Mouse (Mus musculus): ENCODE measurements at regions not wholly inside any gene's neighbourhood (a gene's known extent, or its start where the extent isn't known, plus 50 kb on each side); places are given as distances from the start of the nearest gene placed in this dataset.

- intact Hi-C loops (cut with DNase I) = no loop called here
These were observed 94.8 kb downstream of the Rbm46 start for GRCm38 (mm10) chr3:82781464-82781863.

DNA sequence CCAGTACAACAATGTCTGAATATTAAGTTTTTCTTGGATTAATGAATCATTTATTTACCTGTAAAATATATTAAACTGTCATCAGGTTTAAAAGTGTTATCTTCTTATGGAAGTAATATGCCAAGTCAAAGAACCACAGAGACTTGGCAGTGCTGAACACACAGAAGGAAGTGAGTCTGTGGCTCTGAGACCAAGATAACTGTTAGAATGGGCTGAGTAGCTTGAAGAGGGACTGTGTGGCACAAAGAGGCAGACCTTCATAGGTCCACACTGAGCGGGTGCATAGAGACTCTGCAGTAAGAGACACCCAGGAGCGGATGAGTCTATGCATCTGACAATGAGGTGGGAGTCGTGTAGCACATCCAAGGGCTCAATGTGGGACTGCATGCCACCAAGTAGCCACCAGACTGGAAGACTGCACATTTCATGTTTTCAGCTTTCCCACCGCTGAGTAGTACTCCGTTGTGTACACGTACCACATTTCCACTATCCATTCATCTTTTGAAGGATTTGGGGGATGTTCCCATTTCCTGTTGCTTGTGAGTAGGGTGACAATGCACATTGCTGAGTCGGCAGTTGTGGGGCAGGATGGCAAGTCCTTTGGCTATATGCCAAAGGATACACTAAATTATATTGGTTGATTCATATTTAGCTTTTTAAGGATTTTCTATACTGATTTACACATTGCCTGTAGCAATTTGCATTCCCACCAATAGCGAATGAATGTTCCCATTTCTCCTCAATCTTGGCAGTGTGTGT is 105.6 kb downstream of the Rbm46 start:
- Histone ChIP-seq H3K27ac (no peak overlapping the region), H3K4me3 (no peak overlapping the region)
- TF ChIP-seq CTCF (IDR thresholded peaks at IDR 0.05) = no peak
- intact Hi-C loops (cut with DNase I) = no loop called here
- no peak for DNase-seq

More at GRCm38 (mm10) chr3:82781464-82781863, 94.8 kb downstream of the Rbm46 start:
- Histone ChIP-seq H3K27ac (no peak overlapping the region), H3K4me3 (no peak overlapping the region)
- no peak for DNase-seq
- no peak for TF ChIP-seq CTCF (IDR thresholded peaks at IDR 0.05)

GRCm38 (mm10) chr3:82767484-82767883 is 108.8 kb downstream of the Rbm46 start:
- DNase-seq = no peak
- TF ChIP-seq CTCF (IDR thresholded peaks at IDR 0.05) = no peak
- Histone ChIP-seq H3K4me3 (no peak overlapping the region), H3K27ac (no peak overlapping the region)
- intact Hi-C loops (cut with DNase I) = no loop called here

- intact Hi-C loops (cut with DNase I) = no loop called here
These were observed 116.3 kb downstream of the Rbm46 start for GRCm38 (mm10) chr3:82759946-82760345.

DNA sequence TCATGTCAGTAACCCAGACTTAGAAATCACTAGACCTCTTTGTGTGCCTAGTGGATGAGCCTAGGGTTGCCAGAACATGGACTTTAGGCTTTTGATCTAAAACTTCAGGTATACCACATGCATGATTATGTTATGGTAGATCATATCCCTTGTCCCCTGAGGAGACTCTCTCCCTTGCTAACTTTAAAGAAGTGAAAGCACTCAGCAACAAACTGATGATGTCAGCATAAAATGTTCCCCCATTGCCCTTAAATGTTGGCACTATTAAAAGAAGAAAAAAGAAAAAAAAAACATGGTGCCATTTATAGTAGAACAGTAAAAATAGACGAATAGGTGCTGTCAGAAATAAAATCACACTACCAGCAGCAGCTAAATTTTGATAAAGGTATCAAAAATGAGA is 117.3 kb downstream of the Rbm46 start:
- Histone ChIP-seq H3K27ac (no peak overlapping the region), H3K4me3 (no peak overlapping the region)
- no peak for TF ChIP-seq CTCF (IDR thresholded peaks at IDR 0.05)
- intact Hi-C loops (cut with DNase I) = no loop called here
- DNase-seq = no peak

More at GRCm38 (mm10) chr3:82759946-82760345, 116.3 kb downstream of the Rbm46 start:
- Histone ChIP-seq H3K4me3 (no peak overlapping the region), H3K27ac (no peak overlapping the region)
- DNase-seq = no peak
- TF ChIP-seq CTCF (IDR thresholded peaks at IDR 0.05) = no peak

DNA sequence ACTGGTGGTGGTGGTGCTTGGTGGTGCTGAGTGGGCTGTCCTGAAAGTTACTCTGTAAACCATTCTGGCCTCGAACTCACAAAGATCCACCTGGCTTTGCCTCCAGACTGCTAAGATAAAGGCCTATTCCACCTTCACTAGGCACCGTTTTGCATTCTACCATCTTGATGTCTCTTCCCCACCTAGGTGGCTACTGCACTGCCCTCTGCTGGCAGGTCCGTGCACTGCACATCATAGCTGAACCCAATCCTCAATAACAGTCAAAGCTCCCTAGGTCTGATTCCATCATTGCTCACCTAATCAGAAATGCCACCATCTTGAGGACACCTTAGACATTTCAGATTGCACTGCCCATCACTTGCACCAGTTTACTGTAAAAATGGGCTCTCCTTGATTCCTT is 150.7 kb downstream of the Rbm46 start:
- DNase-seq = peak; percentile 39
- TF ChIP-seq CTCF (IDR thresholded peaks at IDR 0.05) = peak; percentile 80
- Histone ChIP-seq H3K27ac (no peak overlapping the region), H3K4me3 (no peak overlapping the region)
- intact Hi-C loops (cut with DNase I) = no loop called here

- H3K27ac ChIP-seq = no peak overlapping the region
- DNase-seq = no peak
- no peak for TF ChIP-seq CTCF (IDR thresholded peaks at IDR 0.05)
- no peak overlapping the region for H3K4me3 ChIP-seq
- intact Hi-C loops (cut with DNase I) = no loop called here
These were observed 159.7 kb upstream of the Npy2r start for GRCm38 (mm10) chr3:82707628-82708027.

- no peak overlapping the region for H3K27ac ChIP-seq
- TF ChIP-seq CTCF (IDR thresholded peaks at IDR 0.05) = no peak
- no peak overlapping the region for H3K4me3 ChIP-seq
- intact Hi-C loops (cut with DNase I) = no loop called here
- no peak for DNase-seq
These were observed 144.2 kb upstream of the Npy2r start for GRCm38 (mm10) chr3:82692131-82692530.

DNA sequence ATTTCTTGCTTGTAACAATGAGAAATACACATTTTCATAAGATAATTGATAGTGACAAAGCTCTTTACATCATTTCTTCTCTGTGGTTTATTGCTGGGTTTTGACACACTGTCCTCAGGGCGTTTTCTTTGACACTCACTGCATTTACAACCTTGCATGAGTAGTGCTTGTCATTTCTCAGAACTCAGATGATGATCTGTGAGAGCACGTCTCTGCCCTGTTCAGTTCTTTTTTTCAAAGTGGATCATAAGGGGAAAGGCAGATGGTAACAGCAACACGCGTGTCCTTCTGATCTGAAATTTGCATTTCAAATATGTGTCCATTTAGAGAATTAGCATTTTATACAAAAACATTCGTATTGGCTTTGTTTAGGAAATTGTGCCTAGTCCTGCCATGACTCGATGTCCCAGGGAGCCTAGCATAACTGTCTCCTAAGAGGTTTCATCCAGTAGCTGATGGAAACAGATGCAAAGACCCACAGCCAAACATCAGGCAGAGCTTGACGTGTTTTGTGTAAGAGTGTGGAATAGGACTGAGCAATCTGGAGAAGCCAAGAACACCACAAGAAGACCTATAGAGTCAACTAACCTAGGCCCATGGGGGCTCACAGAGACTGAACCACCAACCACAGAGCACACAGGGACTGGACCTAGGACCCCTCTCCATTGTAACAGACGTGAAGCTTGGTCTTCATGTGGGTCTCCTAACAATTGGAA is 108.4 kb upstream of the Npy2r start:
- intact Hi-C loops (cut with DNase I) = no loop called here
- TF ChIP-seq CTCF (IDR thresholded peaks at IDR 0.05) = no peak
- no peak for DNase-seq
- Histone ChIP-seq H3K27ac (no peak overlapping the region), H3K4me3 (no peak overlapping the region)

GRCm38 (mm10) chr3:82652346-82652745 is 104.5 kb upstream of the Npy2r start:
- no peak for DNase-seq
- no peak overlapping the region for H3K4me3 ChIP-seq
- intact Hi-C loops (cut with DNase I) = no loop called here
- no peak for TF ChIP-seq CTCF (IDR thresholded peaks at IDR 0.05)
- no peak overlapping the region for H3K27ac ChIP-seq

- no peak overlapping the region for H3K4me3 ChIP-seq
- no peak for TF ChIP-seq CTCF (IDR thresholded peaks at IDR 0.05)
- no peak for DNase-seq
- intact Hi-C loops (cut with DNase I) = no loop called here
- H3K27ac ChIP-seq = no peak overlapping the region
These were observed 92.2 kb upstream of the Npy2r start for GRCm38 (mm10) chr3:82640052-82640451.

DNA sequence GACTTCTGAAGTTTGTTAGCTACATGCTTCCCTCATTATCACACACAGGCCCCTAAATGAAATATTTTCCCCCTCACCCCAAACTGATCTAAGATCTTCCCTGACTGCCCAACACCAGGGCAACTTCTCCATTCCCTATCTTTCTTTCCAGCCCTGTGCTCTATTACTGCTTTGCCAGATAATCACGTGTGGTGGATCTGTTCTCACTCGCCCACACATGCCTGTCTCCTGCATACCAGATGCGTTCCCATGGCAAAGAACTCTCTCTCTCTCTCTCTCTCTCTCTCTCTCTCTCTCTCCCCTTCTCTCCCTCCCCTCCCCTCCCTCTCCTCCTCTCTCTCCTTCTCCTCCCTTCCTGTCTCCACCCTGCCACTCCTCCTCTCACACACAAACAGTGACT is 88.8 kb upstream of the Npy2r start:
- TF ChIP-seq CTCF (IDR thresholded peaks at IDR 0.05) = no peak
- intact Hi-C loops (cut with DNase I) = no loop called here
- no peak overlapping the region for H3K4me3 ChIP-seq
- no peak for DNase-seq
- H3K27ac ChIP-seq = no peak overlapping the region

DNA sequence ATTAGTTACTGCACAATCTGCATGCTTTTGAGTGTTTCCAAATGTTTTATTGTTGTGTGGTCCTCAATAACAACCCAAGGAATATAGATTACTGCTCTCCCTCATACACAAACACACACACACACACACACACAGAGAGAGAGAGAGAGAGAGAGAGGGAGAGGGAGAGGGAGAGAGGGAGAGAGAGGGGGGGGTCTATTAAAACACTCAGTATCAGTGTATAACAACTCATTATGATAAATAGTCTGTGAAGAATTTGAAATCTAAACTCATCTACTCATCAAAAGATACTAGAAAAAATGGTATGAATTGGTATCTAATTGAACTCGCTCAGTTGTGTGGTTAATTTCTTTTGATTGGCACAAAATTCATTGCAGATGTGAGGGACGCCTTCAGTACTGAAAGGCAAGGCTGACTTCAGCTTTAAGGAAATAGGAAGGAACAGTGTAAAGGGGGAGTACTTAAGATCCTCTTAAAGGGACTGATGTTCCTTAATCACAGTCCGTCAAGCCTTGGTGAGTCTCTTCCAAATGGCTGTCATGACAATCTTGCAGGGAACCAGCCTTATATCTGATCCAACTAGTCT is 72.6 kb upstream of the Npy2r start:
- TF ChIP-seq CTCF (IDR thresholded peaks at IDR 0.05) = no peak
- Histone ChIP-seq H3K4me3 (no peak overlapping the region), H3K27ac (no peak overlapping the region)
- intact Hi-C loops (cut with DNase I) = no loop called here
- no peak for DNase-seq

Measured in gastrocnemius, adult 2 months (tissue).